Mouse (Mus musculus) left cerebral cortex, adult 2 months (tissue): Measurements from ENCODE around the gene Iqcf6. TPM values are rescaled to one million over a fixed set of nuclear protein-coding genes. Genes with fewer than 3 reads are reported as not detected.
"Not testable (repeated sequence)": the region's sequence is repeated elsewhere in the genome, so short reads cannot be mapped to it uniquely, and the experiment has no call there.

Experiments used
- DNase-seq, 2 experiments: peaks; one replicate each; pipeline ENCODE4 v3.0.0; 2021 to 2022; ENCODE audit warnings: low spot score in 2 of 2, mixed read lengths in 1 of 2; ENCODE audit errors: extremely low spot score in 1 of 2
- H3K27ac ChIP-seq: fragments of 200-600 bp; 2 replicates; pipeline ENCODE4 v1.8.1; 2022
- H3K4me3 ChIP-seq: fragments of 200-600 bp; 2 replicates; pipeline ENCODE4 v1.8.1; 2022
- CTCF ChIP-seq: fragments of 200-600 bp; IDR thresholded peaks from 2 replicates; pipeline ENCODE4 v1.8.1; 2022; ENCODE audit warnings: antibody characterized with exemption, mild to moderate bottlenecking, moderate library complexity
- intact Hi-C: fragments of 180-260 bp; cut with DNase I; formaldehyde crosslinking; loops from one replicate; pipeline ENCODE4 v1.15.1; 2025
- long read RNA-seq, 2 experiments: library from polyadenylated mRNA; stranded (forward); transcript quantifications; one replicate each; pipeline ENCODE4 v2.0.0; 2021; ENCODE audit warnings: borderline mapping rate in 2 of 2
- total RNA-seq, 2 experiments: library from RNA; stranded (reverse); gene quantifications; 2 replicates each; pipeline ENCODE4 v1.2.3; 2021

Gene Iqcf6
- total RNA-seq: not detected
- long read RNA-seq, experiment 1: 0 reads
- long read RNA-seq, experiment 2: 0 reads

- no peak for TF ChIP-seq CTCF
- DNase-seq: no peak
- Histone ChIP-seq H3K27ac (no peak within 1 kb of the TSS), H3K4me3 (no peak within 1 kb of the TSS)
- intact Hi-C loops: no loop called here
These were observed at the start of gene Iqcf6 for GRCm38 (mm10) chr9:106626282-106626681. Iqcf6 (plus strand) TSS chr9:106626582.

DNA sequence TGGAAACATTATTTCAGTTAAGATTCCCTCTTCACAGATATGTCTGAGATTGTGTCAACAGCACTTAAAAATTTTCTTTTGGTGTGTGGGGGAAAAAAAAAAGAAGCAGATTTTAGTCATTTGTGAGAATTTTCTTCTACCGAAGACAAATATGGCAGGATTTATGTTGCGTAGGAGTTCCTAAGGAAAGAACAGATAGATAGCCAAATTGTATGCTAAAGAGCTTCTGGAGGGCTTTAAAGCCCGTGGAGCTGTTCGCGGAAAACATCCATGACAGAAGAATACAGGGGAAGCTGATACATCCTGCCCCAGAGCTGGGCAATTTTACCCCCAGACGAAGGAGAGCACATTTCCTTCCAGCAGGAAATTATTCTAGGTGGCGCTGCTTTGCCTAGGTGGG is 46.4 kb upstream of the Iqcf6 start:
- H3K27ac ChIP-seq: peak overlapping the region; percentile 76
- no peak overlapping the region for H3K4me3 ChIP-seq
- TF ChIP-seq CTCF: no peak
- DNase-seq: no peak
- intact Hi-C loops: loop anchor here (5.0 kb wide), 1 partner anchor 48 kb away; no protein-coding TSS in a partner anchor

- Histone ChIP-seq H3K27ac (no peak overlapping the region), H3K4me3 (no peak overlapping the region)
- intact Hi-C loops: loop anchor here (5.0 kb wide), 1 partner anchor 50 kb away; no protein-coding TSS in a partner anchor
- DNase-seq: no peak
- TF ChIP-seq CTCF: no peak
These were observed 43.8 kb upstream of the Iqcf6 start for GRCm38 (mm10) chr9:106582552-106582951.

DNA sequence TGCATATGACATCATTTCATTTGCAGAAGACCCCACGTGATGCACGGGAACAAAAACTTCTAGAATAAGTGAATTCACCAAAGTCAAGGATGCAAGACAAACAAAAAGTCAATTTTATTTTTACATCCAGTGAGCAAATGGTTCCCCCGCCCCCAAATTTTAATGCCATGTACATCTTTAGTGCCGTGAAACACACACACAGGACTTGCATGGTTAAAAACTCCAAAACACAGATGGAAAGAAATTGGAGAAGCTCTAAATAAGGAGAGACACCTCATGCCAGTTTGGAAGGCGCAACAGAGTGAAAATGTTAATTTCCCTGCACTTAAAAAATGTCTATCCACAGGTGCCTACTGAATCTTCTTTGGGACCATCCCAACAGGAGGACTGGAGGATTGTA is 34.2 kb upstream of the Iqcf6 start:
- no peak for DNase-seq
- Histone ChIP-seq H3K27ac (no peak overlapping the region), H3K4me3 (no peak overlapping the region)
- intact Hi-C loops: no loop called here
- TF ChIP-seq CTCF: no peak

DNA sequence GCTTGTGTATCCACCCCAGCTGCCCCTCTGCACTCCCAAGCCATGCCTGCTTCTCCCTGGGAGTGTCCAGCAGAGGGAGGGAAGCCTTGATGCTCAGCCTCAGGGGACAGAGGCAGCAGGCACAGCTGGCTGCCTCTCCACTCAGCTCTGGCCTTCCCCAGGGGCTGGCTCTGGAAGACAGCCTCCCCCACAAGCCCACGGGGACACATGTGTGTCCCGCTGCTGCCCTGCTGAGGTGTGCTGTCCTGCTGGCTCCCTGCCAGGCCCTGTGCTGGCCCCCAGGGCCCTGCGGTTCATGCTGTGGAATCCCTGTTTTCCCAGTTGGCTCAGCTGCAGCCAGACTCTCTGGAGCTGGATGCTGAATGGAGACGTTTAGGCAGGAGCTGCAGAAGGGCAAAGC is 31.0 kb upstream of the Iqcf6 start:
- intact Hi-C loops: loop anchor here (5.0 kb wide), 1 partner anchor 227 kb away; the partner anchor contains the start of gene Dcaf1
- H3K4me3 ChIP-seq, DNase-seq: not testable (repeated sequence)
- H3K27ac ChIP-seq: peak overlapping the region; percentile 84

DNA sequence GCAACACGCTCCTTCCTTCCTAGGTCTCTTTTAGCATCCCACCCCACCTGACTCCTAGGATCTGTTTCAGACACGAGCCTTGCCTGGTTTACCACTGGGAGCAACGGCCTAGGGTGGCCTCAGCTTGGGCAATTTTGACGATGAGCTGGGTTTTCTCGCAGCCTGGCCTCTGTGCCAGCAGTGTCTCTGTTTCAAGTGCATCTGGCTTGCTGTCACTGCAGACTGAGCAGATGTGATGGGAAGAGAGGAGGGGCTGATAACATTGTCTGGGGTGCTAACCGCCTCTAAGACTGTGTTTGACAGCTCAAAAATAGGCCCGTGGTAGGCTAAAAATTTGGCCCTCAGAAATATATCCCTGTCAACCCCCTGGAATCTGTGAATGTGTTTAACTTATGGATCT is 30.5 kb upstream of the Iqcf6 start:
- TF ChIP-seq CTCF: no peak
- intact Hi-C loops: loop anchor here (2.0 to 5.0 kb wide), 2 partner anchors 61 to 226 kb away; partner anchors contain the start of gene Dcaf1
- peak overlapping the region; percentile 84 for H3K27ac ChIP-seq
- DNase-seq: peak in 1 of 2 experiments; percentile 28
- H3K4me3 ChIP-seq: no peak overlapping the region

DNA sequence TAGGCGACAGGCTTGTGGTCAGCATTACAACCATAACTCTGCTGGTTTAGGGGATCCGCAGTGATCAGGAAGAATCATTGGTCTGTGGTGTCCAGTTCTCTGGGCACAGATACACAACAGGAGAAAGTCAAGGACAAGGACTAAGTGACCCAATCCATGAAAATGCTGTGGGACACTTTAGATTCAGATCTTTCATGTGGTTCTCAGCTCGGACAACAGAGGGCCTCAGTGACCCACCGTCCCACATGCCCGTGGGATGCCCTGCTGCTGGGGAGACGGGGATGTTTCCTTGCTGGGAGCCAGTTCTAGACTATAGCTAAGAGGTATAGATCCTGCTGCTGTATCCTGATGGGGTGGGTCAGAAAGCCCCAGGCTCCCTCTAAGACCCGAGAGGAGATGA is 27.9 kb upstream of the Iqcf6 start:
- intact Hi-C loops: loop anchor here (5.0 kb wide), 1 partner anchor 224 kb away; the partner anchor contains the start of gene Dcaf1

DNA sequence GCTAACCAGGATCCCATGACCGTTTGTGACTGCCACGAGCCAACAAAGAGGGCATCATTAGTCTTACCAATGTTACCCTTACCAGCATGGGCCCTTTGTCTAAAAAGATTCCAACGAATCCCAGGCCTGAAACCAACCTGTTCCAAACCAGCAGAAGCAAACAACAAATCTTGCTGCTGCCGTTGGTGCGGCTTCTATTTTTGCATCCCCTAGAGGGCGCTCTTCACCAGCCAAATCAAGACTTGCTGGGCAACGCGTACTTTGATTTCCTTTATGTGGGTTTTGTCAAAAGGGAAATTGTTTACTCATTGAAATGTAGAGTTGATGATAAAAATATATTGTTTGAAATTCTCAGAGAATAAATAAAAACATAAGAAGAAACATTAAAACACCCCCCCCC is 25.8 kb upstream of the Iqcf6 start:
- no peak overlapping the region for H3K27ac ChIP-seq
- TF ChIP-seq CTCF: peak; percentile 78
- intact Hi-C loops: loop anchor here (1.0 kb wide), 1 partner anchor 43 kb away; no protein-coding TSS in a partner anchor
- DNase-seq: peak; percentile 58 to 74
- H3K4me3 ChIP-seq: no peak overlapping the region

More for the DNA sequence above, 27.9 kb upstream of the Iqcf6 start:
- H3K4me3 ChIP-seq: no peak overlapping the region
- TF ChIP-seq CTCF: peak; percentile 28
- H3K27ac ChIP-seq: no peak overlapping the region
- peak in 1 of 2 experiments; percentile 9 for DNase-seq

- no peak for TF ChIP-seq CTCF
- Histone ChIP-seq H3K4me3 (no peak overlapping the region), H3K27ac (no peak overlapping the region)
- intact Hi-C loops: no loop called here
- no peak for DNase-seq
These were observed 15.7 kb upstream of the Iqcf6 start for GRCm38 (mm10) chr9:106610727-106611126.

- Histone ChIP-seq H3K27ac (no peak overlapping the region), H3K4me3 (no peak overlapping the region)
- DNase-seq: no peak
- intact Hi-C loops: no loop called here
- no peak for TF ChIP-seq CTCF
These were observed 12.4 kb upstream of the Iqcf6 start for GRCm38 (mm10) chr9:106613951-106614350.

DNA sequence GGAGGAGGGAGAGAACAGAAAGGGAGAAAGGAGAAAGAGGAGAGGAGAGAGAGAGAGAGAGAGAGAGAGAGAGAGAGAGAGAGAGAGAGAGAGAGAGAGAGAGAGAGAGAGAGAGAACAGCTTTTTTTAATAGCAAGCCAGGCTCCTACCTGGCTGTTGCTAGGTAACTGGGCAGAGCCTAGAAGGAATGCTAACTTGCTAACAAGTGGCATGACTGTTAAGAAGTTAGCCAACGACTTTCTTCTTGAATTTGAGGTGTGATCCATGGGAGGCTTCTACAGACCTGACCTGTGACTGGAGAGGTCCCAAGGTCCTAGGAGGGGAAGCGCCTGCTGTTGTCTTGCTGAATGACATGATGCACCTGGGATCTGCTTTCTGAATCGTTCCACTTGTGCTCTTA is 11.8 kb upstream of the Iqcf6 start:
- TF ChIP-seq CTCF: no peak
- Histone ChIP-seq H3K4me3 (no peak overlapping the region), H3K27ac (no peak overlapping the region)
- intact Hi-C loops: no loop called here
- no peak for DNase-seq

GRCm38 (mm10) chr9:106616306-106616705 is 10.1 kb upstream of the Iqcf6 start:
- no peak for TF ChIP-seq CTCF
- no peak for DNase-seq
- Histone ChIP-seq H3K4me3 (no peak overlapping the region), H3K27ac (no peak overlapping the region)
- intact Hi-C loops: no loop called here

DNA sequence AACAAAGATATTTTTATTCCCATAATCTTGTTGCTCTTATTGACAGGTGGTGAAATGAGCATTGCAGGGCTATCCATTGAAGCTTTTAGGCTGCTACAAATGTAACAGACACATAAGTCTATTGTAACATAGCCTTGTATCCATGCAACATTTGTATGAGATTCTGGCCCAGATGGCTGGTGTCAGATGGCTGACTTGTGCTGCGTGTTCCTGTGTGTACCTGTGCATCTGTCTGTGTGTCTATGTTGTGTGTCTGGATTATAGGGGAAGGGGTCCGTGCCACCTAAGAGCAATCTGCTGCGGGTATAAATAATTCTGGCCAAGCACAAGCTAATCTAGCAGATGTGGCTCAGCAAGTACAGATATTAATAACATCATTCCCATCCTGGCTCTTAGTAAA is 8.9 kb upstream of the Iqcf6 start:
- TF ChIP-seq CTCF: no peak
- H3K27ac ChIP-seq: no peak overlapping the region
- intact Hi-C loops: no loop called here
- no peak for DNase-seq
- no peak overlapping the region for H3K4me3 ChIP-seq

GRCm38 (mm10) chr9:106627796-106628195 is 1.4 kb downstream of the Iqcf6 start:
- DNase-seq, H3K4me3 ChIP-seq, intact Hi-C loops, H3K27ac ChIP-seq: not testable (repeated sequence)
